Mouse (Mus musculus): ENCODE measurements at regions not wholly inside any gene's neighbourhood (a gene's known extent, or its start where the extent isn't known, plus 50 kb on each side); places are given as distances from the start of the nearest gene placed in this dataset.

DNA sequence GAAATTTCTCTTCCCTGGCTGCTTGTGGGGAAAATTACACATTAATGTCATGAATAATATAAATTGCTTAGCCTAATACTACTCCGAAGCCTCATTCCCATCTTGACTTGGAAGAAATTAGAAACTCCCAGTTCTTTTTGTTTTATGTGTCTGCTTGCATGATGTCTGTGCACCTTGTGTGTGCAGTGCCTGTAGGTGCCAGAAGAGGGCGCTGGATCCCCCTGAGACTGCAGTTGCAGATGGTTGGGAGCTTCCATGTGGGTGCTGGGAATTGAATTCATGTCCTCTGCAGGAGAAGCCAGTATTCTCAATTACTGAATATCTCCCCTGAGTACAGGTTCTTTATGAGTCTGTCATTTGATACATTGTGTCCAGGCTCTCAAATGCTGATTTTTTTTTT lies 171.1 kb upstream of the Plcz1 start:
- TF ChIP-seq GATA1 (IDR thresholded peaks at IDR 0.05; ENCODE audit: borderline replicate concordance, low read length) = no peak
- TF ChIP-seq FLI1 (IDR thresholded peaks at IDR 0.05; ENCODE audit: low read length) = no peak

All from megakaryocyte, embryonic 14.5 days (primary cell).